Mouse (Mus musculus) limb, embryonic 15.5 days (tissue): ENCODE results near the gene Slc25a14. TPM values are rescaled to one million over a fixed set of nuclear protein-coding genes. Genes with fewer than 3 reads are reported as not detected.

Source experiments
- ATAC-seq: fragments of 200-750 bp; cut with Nextera tagmentation; 2 replicates; pipeline ENCODE4 v1.8.0; 2017; ENCODE audit warnings: low read depth, moderate TSS enrichment; ENCODE audit not compliant: insufficient number of reproducible peaks, low FRiP score, low TSS enrichment
- H3K27ac ChIP-seq: fragments of 300-500 bp; sonication (generic); 2 replicates; pipeline ENCODE4 v1.5.1; 2015; ENCODE audit warnings: moderate library complexity, mild to moderate bottlenecking, inconsistent platforms
- H3K27me3 ChIP-seq: fragments of 300-500 bp; sonication (generic); 2 replicates; pipeline ENCODE4 v1.6.1; 2015; ENCODE audit warnings: inconsistent platforms
- H3K36me3 ChIP-seq: fragments of 300-500 bp; sonication (generic); 2 replicates; pipeline ENCODE4 v1.6.1; 2015; ENCODE audit warnings: inconsistent platforms
- H3K4me1 ChIP-seq: fragments of 300-500 bp; sonication (generic); 2 replicates; pipeline ENCODE4 v1.6.1; 2015; ENCODE audit warnings: inconsistent platforms
- H3K4me2 ChIP-seq: fragments of 300-500 bp; sonication (generic); 2 replicates; pipeline ENCODE4 v1.6.1; 2015; ENCODE audit warnings: mild to moderate bottlenecking, inconsistent platforms
- H3K4me3 ChIP-seq: fragments of 300-500 bp; sonication (generic); 2 replicates; pipeline ENCODE4 v1.5.1; 2015; ENCODE audit warnings: mild to moderate bottlenecking, inconsistent platforms
- H3K9ac ChIP-seq: fragments of 300-500 bp; sonication (generic); 2 replicates; pipeline ENCODE4 v1.6.1; 2015; ENCODE audit warnings: inconsistent platforms
- H3K9me3 ChIP-seq: fragments of 300-500 bp; sonication (generic); 2 replicates; pipeline ENCODE4 v1.6.1; 2016; ENCODE audit warnings: inconsistent platforms
- WGBS: fragments of 180-500 bp; shearing (Covaris S2); methylation state at CpG from one replicate; pipeline ENCODE4 v1.1.7; 2015; 5-methylcytosine and 5-hydroxymethylcytosine counted together
- microRNA-seq: library from miRNA; unstranded; fragments of <30 nt; microRNA quantifications from one replicate; pipeline ENCODE4, GENCODE M21; 2016
- polyA plus RNA-seq: library from polyadenylated mRNA; unstranded; fragments of >200 nt; fragmentation: Nextera tagmentation; extraction: Ambion mirVana; gene quantifications from 2 replicates; pipeline ENCODE4 v1.2.1, GENCODE M21; 2015

Gene Slc25a14
- polyA plus RNA-seq, 1 experiment from 2014 or later, result 16.2 TPM

DNA sequence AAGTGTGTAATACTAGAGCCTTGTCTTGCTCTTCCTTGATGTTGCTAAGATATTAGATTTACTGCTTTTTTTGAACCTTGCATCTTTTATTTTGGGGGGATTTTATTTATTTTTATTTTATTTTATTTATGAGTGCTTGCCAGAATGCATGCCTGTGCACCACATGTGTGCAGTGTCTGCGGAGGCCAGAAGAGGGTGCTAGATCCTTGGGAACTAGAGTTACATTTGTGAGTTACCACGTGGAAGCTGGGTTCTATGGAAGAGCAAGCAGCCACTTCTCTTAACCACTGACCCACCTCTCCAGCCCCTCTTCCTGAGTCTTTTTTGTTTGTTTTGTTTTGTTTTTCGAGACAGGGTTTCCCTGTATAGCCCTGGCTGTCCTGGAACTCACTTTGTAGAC, 46.4 kb downstream of the Slc25a14 start:
- 61% methylated on average over 3 of the region's 3 CpGs for WGBS
- no peaks in the 10 kb centered on the region for H3K4me1 ChIP-seq
- no peaks in the 10 kb centered on the region for H3K9me3 ChIP-seq
- ATAC-seq, result no peak
- no peak overlapping the region for H3K27ac ChIP-seq
- H3K27me3 ChIP-seq, result no peaks in the 10 kb centered on the region
- H3K36me3 ChIP-seq, result no peaks in the 10 kb centered on the region
- H3K4me3 ChIP-seq, result no peak overlapping the region
- H3K4me2 ChIP-seq, result no peak overlapping the region
- H3K9ac ChIP-seq, result no peak overlapping the region

DNA sequence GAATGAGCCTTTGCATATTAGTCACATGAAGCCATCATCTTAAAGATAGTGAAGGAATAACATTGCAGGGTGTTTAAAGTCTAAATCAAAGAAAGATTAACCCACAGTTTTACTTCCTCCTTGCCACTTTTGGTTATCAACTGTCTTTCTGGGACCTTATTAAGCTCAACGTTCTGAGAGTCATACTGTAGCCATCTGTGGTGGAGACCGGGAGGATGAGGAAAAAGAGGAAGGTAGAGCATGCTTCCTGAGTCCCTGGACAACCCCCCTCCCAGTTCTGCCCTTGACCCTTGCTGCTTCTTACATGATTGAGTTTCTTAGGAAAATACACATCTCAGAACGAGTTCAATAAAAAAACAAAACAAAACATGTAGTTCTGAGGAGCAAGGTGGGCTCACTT, 48.5 kb downstream of the Slc25a14 start:
- Histone ChIP-seq H3K9ac (no peak overlapping the region), H3K36me3 (no peaks in the 10 kb centered on the region), H3K4me2 (no peak overlapping the region), H3K27me3 (no peaks in the 10 kb centered on the region), H3K4me3 (no peak overlapping the region), H3K4me1 (no peaks in the 10 kb centered on the region), H3K27ac (no peak overlapping the region), H3K9me3 (no peaks in the 10 kb centered on the region)
- WGBS, result 68% methylated on average over 3 of the region's 3 CpGs
- no peak for ATAC-seq

DNA sequence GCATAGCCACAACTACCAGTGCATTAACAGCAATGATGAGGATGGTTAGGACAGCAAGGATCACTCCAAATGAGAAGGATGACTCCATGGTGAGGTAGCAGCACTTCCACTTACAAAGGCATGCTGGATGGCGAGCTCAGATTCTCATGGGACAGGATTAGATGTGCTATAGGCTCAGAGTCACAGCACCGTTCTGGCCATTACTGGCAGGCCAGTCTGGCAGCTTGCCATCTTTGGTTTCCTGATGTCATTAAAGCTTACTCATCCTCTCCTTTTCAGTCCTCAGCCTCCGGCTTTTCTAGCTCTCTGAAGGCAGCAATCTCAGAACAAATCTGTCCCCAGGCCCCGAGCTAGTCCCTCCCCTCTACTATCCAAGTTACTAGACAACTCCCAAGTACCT, 51.0 kb downstream of the Slc25a14 start, which contains the start of gene Gpr119:
Gene Gpr119, minus strand, starts transcription at position 308 of the 400 bp plus-strand sequence.
- no peak for ATAC-seq
- Histone ChIP-seq H3K4me3 (no peak within 1 kb of the TSS), H3K27me3 (no peaks in the 10 kb centered on the region), H3K36me3 (no peaks in the 10 kb centered on the region), H3K4me2 (no peak within 1 kb of the TSS), H3K9me3 (no peaks in the 10 kb centered on the region), H3K27ac (no peak within 1 kb of the TSS), H3K9ac (no peak within 1 kb of the TSS), H3K4me1 (no peaks in the 10 kb centered on the region)
- 64% methylated on average over 4 of the region's 4 CpGs for WGBS

DNA sequence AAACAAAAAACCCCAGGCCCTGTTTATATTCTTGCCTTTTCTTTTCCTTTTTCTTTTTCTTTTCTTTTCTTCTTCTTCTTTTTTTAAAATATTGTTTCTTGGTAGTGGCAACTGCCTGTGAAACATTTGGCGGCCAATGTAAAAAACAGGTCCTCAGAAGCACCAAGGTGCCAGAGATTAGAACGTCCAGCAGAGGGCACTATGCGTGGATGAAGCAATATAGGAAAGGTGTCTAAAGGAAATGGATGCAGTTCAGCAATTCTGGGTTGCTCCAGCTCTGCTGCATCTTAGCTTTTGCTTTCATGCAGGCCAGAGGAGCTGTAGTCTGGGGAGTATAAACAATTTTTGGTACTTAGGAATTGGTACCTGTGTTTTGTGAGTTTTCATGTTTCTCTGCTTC, 60.2 kb downstream of the Slc25a14 start:
- Histone ChIP-seq H3K4me2 (no peak overlapping the region), H3K36me3 (no peaks in the 10 kb centered on the region), H3K27ac (no peak overlapping the region), H3K27me3 (no peaks in the 10 kb centered on the region), H3K4me1 (no peaks in the 10 kb centered on the region), H3K9me3 (no peaks in the 10 kb centered on the region), H3K4me3 (no peak overlapping the region), H3K9ac (no peak overlapping the region)
- WGBS, result 18% methylated on average over 3 of the region's 3 CpGs
- ATAC-seq, result no peak

DNA sequence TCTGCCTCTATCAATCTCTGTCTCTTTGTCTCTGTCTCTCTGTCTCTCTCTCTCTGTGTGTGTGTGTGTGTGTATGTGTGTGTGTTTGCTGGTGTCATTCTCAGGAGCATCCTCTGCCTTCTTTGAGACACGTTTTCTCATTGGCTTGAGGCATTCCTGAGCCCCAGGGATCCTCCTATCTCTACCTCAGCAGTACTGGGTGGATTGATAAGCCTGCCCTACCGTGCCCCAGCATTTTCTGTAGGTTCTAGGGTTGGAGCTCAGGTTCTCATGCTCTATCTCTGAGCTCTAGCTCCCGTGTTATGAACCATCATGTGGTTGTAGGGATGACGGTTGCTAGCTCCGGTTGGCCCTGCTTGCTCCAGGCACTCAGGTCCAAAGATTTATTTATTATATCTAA, 60.6 kb downstream of the Slc25a14 start:
- no peak overlapping the region for H3K4me2 ChIP-seq
- no peak for ATAC-seq
- no peak overlapping the region for H3K27ac ChIP-seq
- no peaks in the 10 kb centered on the region for H3K27me3 ChIP-seq
- H3K36me3 ChIP-seq, result no peaks in the 10 kb centered on the region
- H3K9me3 ChIP-seq, result no peaks in the 10 kb centered on the region
- H3K4me3 ChIP-seq, result no peak overlapping the region
- H3K9ac ChIP-seq, result no peak overlapping the region
- H3K4me1 ChIP-seq, result no peaks in the 10 kb centered on the region
- WGBS, result 73% methylated on average over 5 of the region's 5 CpGs

DNA sequence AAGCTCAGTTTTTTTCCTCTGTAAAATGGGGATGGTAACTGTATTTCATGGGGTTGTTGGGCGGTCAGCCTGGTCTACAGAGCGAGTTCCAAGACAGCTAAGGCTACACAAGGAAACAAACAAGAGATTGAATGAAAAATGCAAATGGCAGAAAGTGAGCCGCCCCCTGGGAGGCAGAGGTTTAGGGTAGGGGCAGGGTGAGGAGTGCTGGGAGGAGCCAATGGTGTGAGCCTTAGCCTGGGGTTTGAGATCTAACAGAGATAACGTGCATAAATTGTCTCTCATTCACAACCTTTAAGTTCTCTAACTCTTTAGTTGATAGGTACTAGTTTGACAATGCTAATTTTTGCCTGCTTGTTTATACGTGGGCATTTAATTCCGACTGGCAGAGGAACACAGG, 71.2 kb downstream of the Slc25a14 start:
- Histone ChIP-seq H3K4me3 (peak overlapping the region; percentile 61), H3K4me1 (peaks cover 6% of the 10 kb centered on the region; the same call in 1 of the 2 replicates), H3K4me2 (peak overlapping the region; percentile 44), H3K27me3 (no peaks in the 10 kb centered on the region), H3K27ac (no peak overlapping the region), H3K9me3 (no peaks in the 10 kb centered on the region), H3K9ac (no peak overlapping the region), H3K36me3 (no peaks in the 10 kb centered on the region)
- ATAC-seq, result peak; percentile 40; the same call in 1 of the 2 replicates
- WGBS, result 20% methylated on average over 6 of the region's 6 CpGs

GRCm38 (mm10) chrX:48694864-48695371, 71.7 kb downstream of the Slc25a14 start, which contains the start of gene Rbmx2:
Rbmx2 (plus strand) TSS chrX:48695004.
- no peak within 1 kb of the TSS for H3K9ac ChIP-seq
- WGBS, result 14% methylated on average over 41 of the region's 42 CpGs

GRCm38 (mm10) chrX:48709701-48710100, 86.5 kb downstream of the Slc25a14 start:
- Histone ChIP-seq H3K36me3 (peaks cover 7% of the 10 kb centered on the region; the same call in 1 of the 2 replicates), H3K4me3 (no peak overlapping the region), H3K27ac (no peak overlapping the region), H3K4me1 (no peaks in the 10 kb centered on the region), H3K4me2 (no peak overlapping the region), H3K27me3 (no peaks in the 10 kb centered on the region), H3K9me3 (no peaks in the 10 kb centered on the region), H3K9ac (no peak overlapping the region)
- WGBS, result 86% methylated on average over 10 of the region's 10 CpGs
- ATAC-seq, result no peak

More at GRCm38 (mm10) chrX:48694864-48695371, 71.7 kb downstream of the Slc25a14 start, which contains the start of gene Rbmx2:
- ATAC-seq, result peak; percentile 87
- Histone ChIP-seq H3K4me3 (peak within 1 kb of the TSS; percentile 61), H3K27me3 (no peaks in the 10 kb centered on the region), H3K4me2 (peak within 1 kb of the TSS; percentile 44), H3K9me3 (no peaks in the 10 kb centered on the region), H3K27ac (no peak within 1 kb of the TSS), H3K36me3 (no peaks in the 10 kb centered on the region), H3K4me1 (peaks cover 6% of the 10 kb centered on the region; the same call in 1 of the 2 replicates)

Small RNAs within 50 kb of the gene (microRNA-seq; reads per million reads assigned to microRNA genes)
- not detected for gene Gm27828

Other genes starting within 250 kb of the Slc25a14 start
- gene Elf4, start 160.3 kb upstream of the Slc25a14 start, polyA plus RNA-seq, result 8.1 and 8.7 TPM in 2 replicates
- 55.3 and 59.3 TPM in 2 replicates for gene Aifm1, start 109.8 kb upstream of the Slc25a14 start, polyA plus RNA-seq
- 2.4 and 4.5 TPM in 2 replicates for gene Rab33a, start 104.1 kb upstream of the Slc25a14 start, polyA plus RNA-seq
- 9.0 and 9.5 TPM in 2 replicates for gene Zfp280c, start 28.9 kb upstream of the Slc25a14 start, polyA plus RNA-seq
- not detected in 2 replicates for gene Gpr119, start 51.1 kb downstream of the Slc25a14 start, polyA plus RNA-seq
- 17.4 and 19.3 TPM in 2 replicates for gene Rbmx2, start 71.6 kb downstream of the Slc25a14 start, polyA plus RNA-seq